Mouse (Mus musculus) cerebellum, adult 8-10 months (tissue): ENCODE measurements around the gene Lrrc3c.
A peak's percentile ranks its signal among the peaks of the same experiment; 100 is the strongest.
"Not testable (repeated sequence)": the region's sequence is repeated elsewhere in the genome, so short reads cannot be mapped to it uniquely, and the experiment has no call there.

ENCODE experiments used
- DNase-seq: peaks from one replicate; pipeline ENCODE4 v3.0.0; 2022

Gene Lrrc3c

GRCm38 (mm10) chr11:98586087-98586891 lies 11.8 kb upstream of the Lrrc3c start:
- no peak for DNase-seq

GRCm38 (mm10) chr11:98586892-98587563 lies 11.1 kb upstream of the Lrrc3c start, which contains the start of gene Ormdl3:
Gene Ormdl3, minus strand, starts transcription at chr11:98587368.
- peak; percentile 97 for DNase-seq

DNA sequence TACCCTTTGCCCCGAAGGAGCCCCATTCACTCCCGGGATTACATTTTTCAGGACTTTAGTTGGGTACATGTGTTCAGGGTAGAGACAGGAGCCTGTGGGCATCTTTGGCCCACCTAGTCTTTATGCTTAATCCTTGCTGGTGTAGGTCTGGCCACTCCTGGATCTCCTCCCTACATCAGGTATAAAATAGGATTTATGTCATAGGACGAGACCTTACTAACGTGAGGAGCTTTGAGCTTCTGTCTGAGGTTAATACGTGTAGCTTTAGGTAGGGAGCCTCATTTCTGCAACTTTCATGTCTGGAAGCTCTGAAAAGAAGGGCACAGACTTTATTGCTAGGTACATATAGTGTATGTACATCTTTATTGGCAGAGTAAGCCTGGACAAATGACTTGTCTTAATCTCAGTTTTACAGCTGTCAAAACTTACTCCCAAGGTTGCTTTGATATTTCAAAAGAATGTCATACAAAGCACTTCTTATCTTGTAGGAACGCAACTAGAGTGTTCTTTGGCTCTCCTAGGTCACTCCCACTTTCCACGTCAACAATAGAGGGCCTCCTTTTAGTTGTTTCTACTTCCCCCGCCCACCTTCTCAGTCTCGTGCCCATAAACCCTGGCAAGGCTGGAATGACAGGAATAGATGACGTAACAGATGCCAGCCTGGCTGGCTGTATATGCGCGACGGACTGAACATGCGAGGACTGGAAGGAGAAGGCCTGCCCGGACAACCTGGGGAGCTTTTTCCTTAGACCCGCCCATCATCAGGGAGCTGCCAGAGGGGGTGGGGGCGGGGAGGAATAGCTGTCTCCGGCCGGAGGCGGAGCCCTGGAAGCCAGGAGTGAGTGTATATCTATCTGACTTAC lies 10.2 kb upstream of the Lrrc3c start:
- DNase-seq: peak; percentile 42

DNA sequence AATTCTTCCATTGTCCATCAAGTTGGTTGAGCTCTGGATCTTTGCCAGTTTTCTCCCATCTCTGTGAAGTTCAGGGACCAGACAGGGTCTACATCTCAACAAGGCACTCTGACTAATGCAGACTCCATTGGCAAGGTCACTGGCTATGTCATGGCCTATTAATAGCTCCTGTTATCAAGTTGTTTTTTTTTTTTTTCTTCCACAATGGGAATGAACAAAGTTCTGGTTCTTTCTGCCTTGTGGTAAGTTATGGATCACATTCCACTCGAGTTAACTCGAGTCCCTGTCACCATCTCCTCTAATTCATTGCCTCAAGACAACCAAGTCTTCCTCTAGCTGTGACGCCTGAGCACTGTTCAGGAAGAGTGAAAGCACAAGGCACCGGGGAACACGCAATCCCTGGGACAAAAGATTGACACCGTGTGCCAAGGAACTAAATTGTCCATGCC lies 9.2 kb upstream of the Lrrc3c start:
- no peak for DNase-seq

GRCm38 (mm10) chr11:98589306-98589705 lies 8.8 kb upstream of the Lrrc3c start:
- no peak for DNase-seq

DNA sequence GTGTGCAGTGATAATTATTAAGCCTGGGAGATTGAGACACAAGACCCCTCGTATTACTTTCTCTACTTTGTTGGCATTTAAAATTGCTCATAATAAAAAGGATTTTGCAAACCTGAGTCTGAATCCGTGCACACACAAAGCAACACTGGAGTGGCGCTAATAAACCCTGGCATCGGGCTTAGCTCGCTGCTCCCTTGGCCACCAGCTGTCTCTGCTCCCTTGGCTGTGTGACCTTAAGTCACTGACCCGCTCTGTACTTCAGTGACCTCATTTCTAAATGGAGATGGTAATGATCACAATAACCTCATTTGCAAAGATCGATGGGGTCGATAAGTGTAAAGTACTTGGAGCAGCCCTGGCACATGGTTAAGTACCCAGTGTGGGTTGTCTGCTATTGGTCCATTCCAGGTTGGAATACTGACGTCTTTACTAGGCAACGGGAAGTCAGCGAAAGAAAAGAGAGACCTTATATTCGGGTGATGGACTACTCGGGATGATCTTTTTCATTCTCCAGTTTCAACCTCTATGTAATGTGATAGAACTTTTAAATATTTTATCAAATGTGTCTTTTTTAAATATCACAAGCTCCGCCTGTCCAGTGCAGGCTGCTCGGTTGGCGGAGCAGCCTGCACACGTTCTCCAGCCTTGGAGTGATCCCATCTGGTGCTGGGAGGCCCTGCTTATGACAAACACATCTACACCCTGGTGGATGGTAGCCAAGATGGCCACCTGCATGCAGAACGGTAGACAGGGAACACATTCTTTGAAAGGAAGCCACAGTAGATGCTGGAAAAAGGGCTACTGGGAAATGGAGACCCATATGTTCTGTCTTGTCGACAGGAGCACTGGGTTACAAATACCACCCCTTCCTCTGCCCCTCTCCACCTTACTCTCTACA lies 7.3 kb upstream of the Lrrc3c start:
- DNase-seq: no peak

GRCm38 (mm10) chr11:98595021-98595420 lies 3.1 kb upstream of the Lrrc3c start:
- no peak for DNase-seq

DNA sequence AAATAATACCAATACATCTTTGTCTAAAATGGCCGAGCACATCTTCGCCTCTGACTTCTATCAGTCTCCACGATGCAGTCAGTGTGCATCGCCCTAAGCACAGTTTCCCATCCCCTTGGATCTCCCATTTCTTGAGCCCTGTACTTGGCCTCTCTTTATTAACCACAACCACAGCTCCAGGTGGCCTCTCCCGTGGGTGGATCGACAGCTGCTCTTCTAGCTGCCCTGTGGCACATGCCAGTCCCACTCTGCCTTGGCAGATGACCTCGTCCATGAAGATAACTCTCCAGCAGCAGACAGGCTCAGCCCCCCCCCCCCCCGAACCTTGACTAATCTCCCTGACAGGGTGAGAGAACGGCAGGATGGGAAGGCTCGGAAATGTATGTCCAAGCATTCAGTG lies 2.6 kb upstream of the Lrrc3c start:
- DNase-seq: no peak

- no peak for DNase-seq
Measured at GRCm38 (mm10) chr11:98595955-98596354, 2.1 kb upstream of the Lrrc3c start.

DNA sequence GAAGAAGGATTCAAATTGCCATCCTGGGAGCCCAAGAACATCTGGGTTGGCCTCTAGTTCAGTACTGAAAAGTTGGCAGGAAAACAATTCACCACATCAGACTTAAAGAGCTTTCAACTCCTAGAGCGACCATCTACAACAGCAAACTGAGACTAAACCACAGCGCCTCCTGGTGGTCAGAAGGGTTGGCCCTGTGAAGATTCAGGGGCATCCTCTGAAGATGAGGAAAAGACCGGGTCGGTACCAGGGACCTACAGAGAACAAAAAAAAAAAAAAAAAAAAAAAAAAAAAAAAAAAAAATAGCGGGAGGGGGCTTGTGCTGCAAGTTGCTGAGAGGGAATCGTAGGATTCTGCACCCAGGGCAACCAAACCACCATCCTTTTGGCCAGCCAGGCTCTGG lies 728 bp upstream of the Lrrc3c start:
- DNase-seq: no peak

DNA sequence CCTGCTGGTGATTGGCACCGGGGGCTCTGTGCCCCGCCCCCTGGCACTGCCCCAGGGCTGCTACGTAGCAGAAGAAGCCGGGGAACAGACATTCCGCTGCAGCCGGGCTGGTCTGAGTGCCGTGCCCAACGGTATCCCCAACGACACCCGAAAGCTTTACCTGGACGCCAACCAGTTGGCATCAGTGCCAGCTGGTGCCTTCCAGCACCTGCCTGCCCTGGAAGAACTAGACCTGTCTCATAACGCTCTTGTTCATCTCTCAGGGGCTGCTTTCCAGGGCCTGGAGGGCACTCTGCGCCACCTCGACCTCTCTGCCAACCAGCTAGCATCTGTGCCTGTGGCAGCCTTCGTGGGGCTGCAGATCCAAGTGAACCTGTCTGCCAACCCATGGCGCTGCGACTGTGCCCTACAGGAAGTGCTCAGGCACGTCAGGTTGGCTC lies 780 bp downstream of the Lrrc3c start:
- DNase-seq: peak; percentile 59

DNA sequence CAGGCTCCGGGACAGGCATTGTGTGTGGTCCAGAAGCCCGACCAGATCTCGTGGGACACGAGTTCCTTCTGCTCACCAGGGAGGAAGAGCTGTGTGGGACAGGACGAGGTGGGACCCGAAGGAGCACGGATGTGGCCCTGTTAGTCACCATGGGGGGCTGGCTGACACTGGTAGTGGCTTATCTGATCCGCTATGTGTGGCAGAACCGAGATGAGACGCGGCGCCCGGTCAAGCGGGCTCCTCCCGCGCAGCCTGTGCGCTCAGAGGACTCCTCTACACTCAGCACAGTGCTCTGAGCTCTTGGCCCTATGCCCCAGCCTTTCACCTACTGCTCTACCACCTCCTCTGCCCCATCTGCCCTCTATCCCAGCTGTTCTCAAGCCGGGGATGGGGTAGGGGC lies 1.2 kb downstream of the Lrrc3c start:
- peak; percentile 38 for DNase-seq

- no peak for DNase-seq
Measured at GRCm38 (mm10) chr11:98602090-98602690, 4.1 kb downstream of the Lrrc3c start.

- no peak for DNase-seq
Measured at GRCm38 (mm10) chr11:98603953-98604352, 5.9 kb downstream of the Lrrc3c start.

- not testable (repeated sequence) for DNase-seq
Measured at GRCm38 (mm10) chr11:98604911-98605310, 6.8 kb downstream of the Lrrc3c start.

DNA sequence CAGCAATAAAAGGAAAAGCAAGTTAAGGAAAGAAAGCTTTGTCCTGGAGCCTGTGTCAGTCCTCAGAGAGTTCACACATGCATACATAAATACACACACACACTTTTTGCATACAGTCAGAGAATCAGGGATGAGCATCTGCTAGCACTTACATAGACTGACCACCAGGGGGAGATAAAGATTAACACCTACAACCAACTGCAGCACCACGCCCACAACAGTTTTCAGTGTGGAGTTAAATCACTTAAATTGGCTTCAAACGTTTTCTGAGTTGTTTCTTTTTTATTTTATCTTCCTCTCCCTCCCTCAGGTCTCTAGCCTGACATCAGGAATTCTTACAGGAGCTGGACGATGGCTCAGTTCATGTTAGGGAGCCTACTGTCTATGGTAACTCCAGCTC lies 8.7 kb downstream of the Lrrc3c start:
- DNase-seq: no peak

DNA sequence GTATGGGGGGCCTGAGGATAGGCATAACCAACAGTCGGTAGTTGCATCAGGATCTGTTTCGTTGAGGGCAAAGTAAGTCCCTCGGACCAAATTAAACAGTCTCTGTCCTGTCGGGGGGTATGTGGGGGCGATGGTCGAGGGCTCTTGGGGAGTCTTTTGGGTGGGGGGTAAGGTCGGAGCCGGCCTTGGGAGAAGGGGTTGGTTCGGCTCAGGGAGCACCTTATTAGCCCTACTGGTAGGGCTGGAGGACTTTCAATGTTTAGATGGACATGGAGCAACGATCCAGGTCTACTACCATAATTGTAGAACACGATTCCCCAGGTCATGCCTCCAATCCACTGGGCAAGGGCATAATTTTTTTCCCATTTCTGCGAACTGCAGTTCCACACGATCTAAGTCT lies 22.7 kb downstream of the Lrrc3c start:
- DNase-seq: no peak

DNA sequence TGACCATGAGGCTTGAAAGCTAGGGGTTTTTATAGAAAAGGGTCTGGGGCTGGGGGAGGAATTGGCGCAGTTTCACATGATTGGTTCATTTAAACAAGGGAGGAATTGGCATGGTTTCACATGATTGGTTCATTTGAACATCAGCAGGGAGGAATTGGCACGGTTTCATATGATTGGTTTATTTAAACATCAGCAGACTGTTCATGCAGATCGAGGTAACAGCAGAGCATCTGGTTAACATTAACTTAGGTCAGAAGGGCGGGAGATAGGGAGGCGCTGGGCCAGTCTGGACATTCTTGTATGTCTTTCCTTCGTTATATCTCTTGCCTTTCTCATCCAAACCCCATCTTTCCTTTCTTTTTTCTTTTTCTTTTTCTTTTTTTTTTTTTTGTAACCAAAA lies 25.9 kb downstream of the Lrrc3c start:
- not testable (repeated sequence) for DNase-seq

DNA sequence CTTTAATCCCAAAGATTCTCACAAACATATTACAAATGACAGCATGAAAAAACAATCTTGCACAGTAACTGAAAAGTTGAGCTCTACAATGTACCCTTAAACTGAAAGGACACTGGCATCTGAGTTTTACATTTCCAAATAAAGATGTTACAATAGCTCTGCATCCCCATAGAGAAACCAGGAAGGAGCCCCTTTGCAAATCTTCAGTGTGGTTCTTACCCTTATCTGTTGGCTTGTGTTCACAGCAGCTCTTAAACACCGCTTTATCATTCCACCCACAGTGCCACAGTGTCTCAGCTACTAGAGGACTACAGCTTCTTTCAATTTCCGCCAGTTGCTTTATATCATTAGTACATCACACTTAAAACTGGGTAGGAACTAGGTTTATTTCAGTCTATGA lies 26.3 kb downstream of the Lrrc3c start:
- DNase-seq: not testable (repeated sequence)

- no peak for DNase-seq
Measured at GRCm38 (mm10) chr11:98625611-98626410, 27.7 kb downstream of the Lrrc3c start, which contains the start of the genes Gm12355 and Gsdma3. Gene Gm12355, minus strand, starts transcription at chr11:98625661. Gene Gsdma3, plus strand, starts transcription at chr11:98626360.

DNA sequence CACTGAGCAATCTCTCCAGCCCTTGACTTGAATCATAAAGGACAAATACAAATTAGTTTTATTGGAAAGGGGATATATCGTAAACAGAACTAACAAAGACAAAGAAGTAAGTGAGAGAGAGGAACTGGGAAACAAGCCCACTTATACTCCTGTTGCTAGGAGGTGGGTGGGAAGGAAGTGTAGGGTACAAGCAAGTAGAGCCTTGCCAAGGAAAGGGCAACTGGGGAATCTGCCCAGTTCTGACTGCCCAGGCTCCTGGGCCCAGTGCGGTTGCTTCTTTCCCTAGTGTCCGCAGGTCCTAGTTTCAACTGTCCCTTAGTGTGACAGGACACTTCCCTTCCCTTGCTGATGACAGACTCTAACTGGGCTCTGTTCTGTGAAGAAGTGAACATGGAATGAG lies 30.6 kb downstream of the Lrrc3c start:
- DNase-seq: no peak
